17 mouse cellular contexts compared by ENCODE assay signal in the genomic region with DNA sequence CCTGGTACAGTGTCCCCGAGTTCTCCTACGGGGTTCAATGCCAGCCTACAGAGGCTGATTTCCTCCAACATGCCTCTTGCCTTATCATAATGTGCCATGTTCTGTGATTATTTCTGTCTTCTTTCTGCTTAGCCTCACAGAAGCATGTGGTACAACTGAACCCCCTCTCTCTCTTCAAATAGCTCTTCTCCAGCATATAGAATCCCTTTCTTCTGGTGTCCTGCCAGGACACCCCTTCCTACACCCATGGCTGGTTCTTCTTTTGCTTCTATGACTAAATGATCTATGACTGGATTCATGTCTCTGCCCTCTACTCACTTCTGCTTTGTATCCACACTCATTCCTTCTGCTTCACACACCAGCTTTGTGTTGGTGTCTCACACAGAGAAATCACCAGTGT.
"Had no signal": no experiment of that assay in that cellular context is flagged by ENCODE, and none has a peak within 500 bp of the region (broad histone marks: within the 10 kb centered on the region; RNA-seq: fewer than 3 reads in every experiment).

No protein-coding gene starts in this region.

- ATAC-seq: liver, embryonic 12.5 days; liver, postnatal 0 days; lung, postnatal 0 days; midbrain, embryonic 13.5 days; midbrain, embryonic 15.5 days; midbrain, embryonic 16.5 days had no signal

- DNase-seq: left cerebral cortex, postnatal 4 days; liver; liver, embryonic 13.5 days; liver, postnatal 0 days; lung, adult 18-20 months; lung, adult 2 months; lung, embryonic 14.5 days; lung, postnatal 10 days; lung, postnatal 14 days; lung, postnatal 36 days; lung, postnatal 4 days; midbrain, embryonic 14.5 days had no signal
